Mouse (Mus musculus): Measurements from ENCODE around the gene Fbxo21.

The Fbxo21 gene

GRCm38 (mm10) chr5:117976657-117977500, at the start of gene Fbxo21:
TSS of gene Fbxo21 (plus strand) at chr5:117976730.
- peak; percentile 89 for DNase-seq (ENCODE audit: low read depth)

GRCm38 (mm10) chr5:117928553-117928952, 48.0 kb upstream of the Fbxo21 start:
- no peak for DNase-seq (ENCODE audit: low read depth)

- no peak for DNase-seq (ENCODE audit: low read depth)
Measured at GRCm38 (mm10) chr5:117932222-117932621, 44.3 kb upstream of the Fbxo21 start.

- peak; percentile 85 for DNase-seq (ENCODE audit: low read depth)
Measured at GRCm38 (mm10) chr5:117932862-117933261, 43.7 kb upstream of the Fbxo21 start.

- DNase-seq (ENCODE audit: low read depth) = no peak
Measured at GRCm38 (mm10) chr5:117936346-117936745, 40.2 kb upstream of the Fbxo21 start.

GRCm38 (mm10) chr5:117937186-117937585, 39.3 kb upstream of the Fbxo21 start:
- DNase-seq (ENCODE audit: low read depth) = no peak

GRCm38 (mm10) chr5:117938182-117938581, 38.3 kb upstream of the Fbxo21 start:
- DNase-seq (ENCODE audit: low read depth) = peak; percentile 91

GRCm38 (mm10) chr5:117939402-117939801, 37.1 kb upstream of the Fbxo21 start:
- no peak for DNase-seq (ENCODE audit: low read depth)

- no peak for DNase-seq (ENCODE audit: low read depth)
Measured at GRCm38 (mm10) chr5:117941552-117941951, 35.0 kb upstream of the Fbxo21 start.

GRCm38 (mm10) chr5:117946605-117947004, 29.9 kb upstream of the Fbxo21 start:
- peak; percentile 80 for DNase-seq (ENCODE audit: low read depth)

- DNase-seq (ENCODE audit: low read depth) = no peak
Measured at GRCm38 (mm10) chr5:117949393-117949792, 27.1 kb upstream of the Fbxo21 start.

- peak; percentile 51 for DNase-seq (ENCODE audit: low read depth)
Measured at GRCm38 (mm10) chr5:117953893-117954292, 22.6 kb upstream of the Fbxo21 start.

GRCm38 (mm10) chr5:117954429-117954828, 22.1 kb upstream of the Fbxo21 start:
- peak; percentile 28 for DNase-seq (ENCODE audit: low read depth)

GRCm38 (mm10) chr5:117955675-117956420, 20.7 kb upstream of the Fbxo21 start:
- DNase-seq (ENCODE audit: low read depth) = peak; percentile 84

GRCm38 (mm10) chr5:117964750-117965149, 11.8 kb upstream of the Fbxo21 start:
- no peak for DNase-seq (ENCODE audit: low read depth)

GRCm38 (mm10) chr5:117966956-117967355, 9.6 kb upstream of the Fbxo21 start:
- no peak for DNase-seq (ENCODE audit: low read depth)

- DNase-seq (ENCODE audit: low read depth) = no peak
Measured at GRCm38 (mm10) chr5:117967659-117968069, 8.9 kb upstream of the Fbxo21 start.

GRCm38 (mm10) chr5:117969681-117970427, 6.7 kb upstream of the Fbxo21 start:
- DNase-seq (ENCODE audit: low read depth) = no peak

GRCm38 (mm10) chr5:117976263-117976656, 270 bp upstream of the Fbxo21 start:
- DNase-seq (ENCODE audit: low read depth) = no peak

GRCm38 (mm10) chr5:117977501-117978158, 1.1 kb downstream of the Fbxo21 start:
- DNase-seq (ENCODE audit: low read depth) = peak; percentile 71

- no peak for DNase-seq (ENCODE audit: low read depth)
Measured at GRCm38 (mm10) chr5:117978159-117978697, 1.7 kb downstream of the Fbxo21 start.

- DNase-seq (ENCODE audit: low read depth) = no peak
Measured at GRCm38 (mm10) chr5:117979082-117979481, 2.6 kb downstream of the Fbxo21 start.

All from naive thymus-derived CD4-positive, alpha-beta T cell, adult 2 months (primary cell).